Mouse (Mus musculus) urinary bladder, adult 2 months (tissue): Measurements from ENCODE around the gene Satb1. TPM values are rescaled to one million over a fixed set of nuclear protein-coding genes. Genes with fewer than 3 reads are reported as not detected.
A peak's percentile ranks its signal among the peaks of the same experiment; 100 is the strongest.

Experiments used
- DNase-seq: peaks from one replicate; pipeline ENCODE4 v3.0.0; 2022; ENCODE audit warnings: low spot score
- polyA plus RNA-seq: library from polyadenylated mRNA; depleted of rRNA; stranded (reverse); fragments of >200 nt; gene quantifications from 2 replicates; pipeline ENCODE4 v1.2.3, GENCODE M21; 2012

Satb1 gene
- polyA plus RNA-seq, 1 experiment, result 24.1 TPM

DNA sequence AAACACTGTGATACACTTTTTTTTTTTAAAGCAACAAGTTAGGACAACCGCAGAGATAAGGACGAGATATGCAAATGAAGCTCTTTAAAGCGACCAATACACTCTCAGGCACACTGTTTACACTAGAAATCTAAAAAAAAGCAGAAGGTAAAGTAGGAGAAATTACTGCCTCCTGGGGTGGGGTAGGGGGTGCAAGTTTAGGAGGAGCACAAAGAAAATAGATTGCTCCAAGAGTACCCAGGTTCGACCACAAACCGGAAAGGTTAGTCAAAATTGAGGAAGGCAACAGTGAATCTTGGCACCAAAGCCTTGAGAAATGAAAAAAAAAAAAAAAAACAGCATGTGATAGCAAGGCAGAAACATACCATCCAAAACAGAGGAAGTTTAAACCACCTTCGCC lies 18.8 kb downstream of the Satb1 start:
- no peak for DNase-seq

DNA sequence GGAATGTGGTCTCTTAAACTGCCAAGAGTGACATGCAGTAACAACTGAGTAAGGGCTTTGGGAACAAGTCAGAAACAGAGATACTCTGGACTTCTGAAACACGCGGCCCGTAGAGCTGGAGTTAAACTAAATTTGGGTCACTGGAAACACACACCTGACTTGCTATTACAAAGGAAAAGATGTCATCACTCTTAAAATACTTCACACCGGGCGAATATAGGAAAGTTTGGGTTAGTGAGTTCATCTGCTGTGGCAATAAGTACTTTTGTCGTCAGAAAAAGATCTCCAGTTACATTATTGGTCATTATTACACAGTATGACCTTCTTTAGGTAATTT lies 19.3 kb downstream of the Satb1 start:
- no peak for DNase-seq

DNA sequence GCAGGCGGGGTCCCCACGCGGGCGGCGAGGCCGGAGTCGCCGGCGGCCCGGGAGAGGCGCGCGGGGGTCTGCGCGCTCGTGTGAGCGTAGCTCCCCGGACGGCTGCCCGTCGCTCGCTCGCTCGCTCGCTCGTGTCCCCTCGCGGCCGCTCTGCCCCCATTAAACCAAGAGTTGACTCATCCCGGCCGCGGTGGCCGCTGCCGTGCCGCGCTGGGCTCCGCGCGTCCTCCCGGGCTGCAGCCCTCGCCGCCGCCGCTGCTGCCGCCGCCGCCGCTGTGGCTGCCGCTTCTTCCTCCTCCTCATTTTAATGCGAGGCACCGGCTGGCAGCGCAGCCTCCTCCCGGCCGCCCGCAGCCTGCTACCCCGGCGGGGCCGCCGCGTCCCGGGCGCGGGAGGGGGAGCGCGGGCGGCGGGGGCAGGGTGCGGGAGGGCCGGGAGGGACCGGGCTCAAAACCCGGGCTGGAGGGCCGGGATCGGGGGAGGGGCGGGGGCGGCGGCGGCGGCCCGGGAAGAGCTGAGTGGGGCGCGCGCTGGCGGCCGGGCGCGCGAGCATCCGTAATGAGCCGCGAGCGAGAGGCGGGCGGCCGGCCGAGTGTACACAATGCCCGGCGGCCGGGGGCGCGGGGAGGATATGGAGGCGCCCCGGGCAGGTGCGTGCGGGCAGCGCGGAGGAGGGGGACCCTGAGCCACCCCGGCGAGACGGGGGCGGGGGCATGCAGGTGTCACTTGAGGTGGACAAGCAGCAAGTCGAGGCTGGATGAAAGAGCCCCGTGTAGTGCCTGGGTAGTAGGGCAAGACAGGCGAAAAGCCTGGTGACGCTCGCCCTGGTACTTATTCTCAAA lies 19.9 kb downstream of the Satb1 start:
- DNase-seq, result peak; percentile 53

DNA sequence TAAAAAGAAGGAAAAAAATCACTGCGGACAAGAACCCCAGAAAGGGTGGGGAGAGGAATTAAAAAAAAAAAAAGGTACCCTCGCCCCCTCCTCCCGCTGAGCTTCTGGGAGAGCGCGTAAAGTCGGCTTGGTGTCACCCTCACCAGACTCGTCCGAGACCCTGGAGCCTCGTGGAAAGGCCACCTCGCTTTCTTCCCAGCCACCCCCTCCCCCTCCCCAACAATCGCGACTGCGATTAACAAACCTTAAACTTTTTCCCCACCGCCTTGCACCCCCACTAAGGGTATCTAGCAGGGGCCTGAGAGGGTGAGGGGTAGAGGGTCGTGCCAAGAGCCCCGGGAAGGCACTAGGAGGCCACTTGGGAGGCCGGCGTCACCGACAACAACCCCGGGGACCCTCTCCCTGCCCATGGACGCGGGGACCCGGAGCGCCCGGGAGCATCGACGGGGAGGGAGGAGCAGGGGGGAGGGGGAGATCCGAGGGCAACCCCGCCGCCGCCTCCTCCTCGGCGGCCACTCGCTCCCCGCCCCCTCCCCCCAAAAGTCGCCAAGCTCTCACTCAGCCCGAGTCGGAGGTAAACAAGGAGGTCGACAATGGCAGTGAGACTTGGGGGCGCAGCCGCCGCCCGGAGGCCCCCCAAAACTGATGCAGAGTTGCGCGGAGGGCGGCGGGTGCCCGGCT lies 20.7 kb downstream of the Satb1 start:
- peak; percentile 31 for DNase-seq

DNA sequence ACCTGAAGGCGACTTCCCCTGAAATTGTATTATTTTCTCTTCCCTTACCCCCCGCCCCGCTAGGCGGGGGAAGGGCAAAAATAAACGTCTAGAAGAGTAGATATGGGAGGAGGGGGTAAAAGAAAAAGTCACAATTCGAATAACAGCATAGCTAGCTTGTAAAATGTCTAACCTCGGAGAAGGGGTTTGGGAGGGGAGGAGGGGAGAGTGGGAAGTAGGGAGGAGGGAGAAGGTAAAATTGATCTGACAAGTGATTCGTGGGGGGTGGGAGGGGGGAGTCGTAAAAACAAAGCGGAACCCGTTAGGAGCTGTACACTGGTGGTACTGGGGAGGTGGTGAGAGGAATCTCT lies 21.2 kb downstream of the Satb1 start:
- no peak for DNase-seq

DNA sequence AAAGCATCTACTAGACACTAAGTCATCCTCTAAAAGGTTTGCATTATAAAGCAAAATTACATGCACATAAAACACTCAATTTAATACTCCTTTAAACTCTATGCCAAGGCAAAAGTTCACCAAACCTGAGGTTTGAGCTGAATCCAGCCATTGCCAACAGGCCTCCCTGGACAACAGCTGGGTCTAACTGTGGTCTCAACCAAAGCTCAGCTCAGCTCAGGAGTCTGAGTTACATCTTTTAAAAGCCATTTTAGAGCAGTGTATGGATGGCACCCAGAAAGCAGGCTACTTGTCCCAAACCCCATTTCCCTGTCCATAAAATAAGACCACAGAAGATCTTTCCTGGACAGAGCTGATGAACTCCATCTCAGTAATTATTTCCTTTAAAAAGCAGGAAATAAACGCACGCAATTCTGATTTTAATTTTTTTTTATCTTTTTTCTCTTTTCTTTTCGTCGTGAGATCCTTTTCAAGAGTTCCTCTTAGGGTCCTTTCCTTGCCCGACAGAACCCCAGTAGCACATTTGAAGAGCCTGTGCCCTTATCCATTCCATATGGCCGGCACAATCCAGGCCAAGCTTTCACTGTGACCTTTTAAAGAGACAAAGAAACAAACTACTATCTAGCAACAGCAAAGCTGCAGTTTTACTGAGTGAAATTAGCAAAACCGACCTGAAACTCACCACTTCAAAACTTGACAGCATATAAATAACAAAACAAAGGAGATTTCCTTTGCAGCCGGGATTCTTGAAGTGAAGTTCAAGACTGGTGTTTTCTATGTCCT lies 21.8 kb downstream of the Satb1 start:
- no peak for DNase-seq

DNA sequence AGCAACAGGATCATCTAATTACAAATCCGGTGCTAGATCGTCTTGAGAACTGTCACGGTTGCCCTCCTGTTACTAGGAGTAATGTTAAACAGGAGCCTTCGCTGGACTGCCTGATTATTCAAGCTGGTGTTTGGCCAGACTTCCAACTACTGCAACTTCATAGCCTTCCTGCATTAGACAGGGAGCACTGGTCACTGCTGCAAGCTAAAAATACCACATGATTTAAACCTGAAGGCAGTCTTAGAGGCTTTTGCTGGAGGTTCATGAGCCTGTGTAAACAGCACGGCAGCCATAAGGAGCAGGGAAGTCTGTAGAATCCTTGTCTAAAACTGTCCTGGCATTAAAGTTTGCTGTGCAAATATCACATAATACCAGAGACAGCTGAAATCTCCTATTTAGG lies 25.7 kb downstream of the Satb1 start:
- no peak for DNase-seq

DNA sequence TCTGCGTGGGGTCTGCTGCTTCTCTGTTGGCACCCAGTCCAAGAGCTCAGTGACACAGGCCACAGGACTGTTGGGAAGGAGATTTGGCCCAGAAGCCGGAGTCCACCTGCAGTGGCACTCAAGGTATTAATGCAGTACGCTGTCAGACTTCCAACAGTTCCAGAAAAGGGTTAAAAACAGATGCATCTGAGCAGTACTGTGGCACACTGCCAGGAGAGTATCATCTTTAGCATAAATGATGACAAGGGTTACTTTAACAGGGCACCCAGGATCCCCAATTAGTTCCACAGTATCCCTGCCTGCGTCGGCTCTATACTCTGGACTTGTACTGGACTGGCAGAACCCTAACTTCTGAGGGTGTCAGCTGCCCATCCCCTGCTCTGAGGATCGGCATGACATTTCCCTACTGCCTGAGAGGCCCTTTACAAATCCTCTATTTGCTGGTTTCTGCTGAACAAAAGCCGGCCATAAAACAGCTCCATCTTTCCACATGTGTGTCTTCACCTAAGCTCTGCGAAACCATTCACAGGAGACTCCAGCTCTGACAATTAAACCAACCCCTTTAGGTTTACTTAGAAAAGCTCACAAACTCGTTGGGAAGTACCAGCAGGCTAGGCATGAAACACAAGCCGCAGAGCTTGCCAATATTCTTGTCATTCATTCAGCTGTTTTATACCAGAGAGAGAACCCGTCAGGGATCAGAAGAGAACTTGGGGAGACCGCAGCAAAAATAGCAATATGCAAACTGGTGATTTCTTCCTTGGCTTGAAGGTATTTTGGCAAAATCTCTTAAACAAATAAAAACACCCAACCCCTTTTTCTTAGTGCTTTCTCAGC lies 26.7 kb downstream of the Satb1 start:
- no peak for DNase-seq

DNA sequence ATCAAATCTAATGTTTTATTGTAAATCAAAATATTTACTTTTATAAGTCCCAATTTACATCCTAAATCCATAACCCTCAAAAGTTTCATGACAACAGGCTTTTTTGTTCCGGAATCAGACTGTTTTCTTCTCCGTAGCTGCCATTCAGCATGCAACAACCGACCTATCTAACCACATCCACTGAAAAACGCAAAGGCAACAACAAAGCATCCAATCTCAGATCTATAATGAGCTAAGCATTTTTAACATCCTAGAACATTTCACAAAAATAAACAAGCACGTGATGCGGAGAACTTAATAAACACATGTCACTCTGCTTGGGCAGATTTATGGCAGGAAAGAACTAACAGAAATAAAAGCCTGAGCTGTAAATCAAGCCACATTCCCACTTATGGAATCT lies 32.9 kb downstream of the Satb1 start:
- DNase-seq, result no peak

DNA sequence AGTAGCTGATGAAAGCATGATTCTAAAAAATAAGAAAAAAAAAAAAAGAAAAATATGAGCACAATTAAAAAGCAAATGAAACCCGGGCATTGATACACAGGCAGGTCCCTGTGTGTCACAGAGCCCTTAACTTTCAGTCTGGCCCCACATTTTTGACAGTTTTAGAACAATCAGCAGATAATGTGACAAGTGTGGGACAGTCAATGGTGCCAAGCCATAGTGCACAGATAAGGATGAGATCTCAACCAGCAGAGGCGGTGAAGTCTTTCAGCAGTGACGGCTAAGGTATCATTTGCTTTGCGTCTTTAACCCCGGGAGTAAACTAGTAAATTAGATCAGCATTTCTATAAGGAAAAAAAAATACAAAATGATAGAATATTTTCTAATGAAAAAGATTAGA lies 36.6 kb downstream of the Satb1 start:
- no peak for DNase-seq

DNA sequence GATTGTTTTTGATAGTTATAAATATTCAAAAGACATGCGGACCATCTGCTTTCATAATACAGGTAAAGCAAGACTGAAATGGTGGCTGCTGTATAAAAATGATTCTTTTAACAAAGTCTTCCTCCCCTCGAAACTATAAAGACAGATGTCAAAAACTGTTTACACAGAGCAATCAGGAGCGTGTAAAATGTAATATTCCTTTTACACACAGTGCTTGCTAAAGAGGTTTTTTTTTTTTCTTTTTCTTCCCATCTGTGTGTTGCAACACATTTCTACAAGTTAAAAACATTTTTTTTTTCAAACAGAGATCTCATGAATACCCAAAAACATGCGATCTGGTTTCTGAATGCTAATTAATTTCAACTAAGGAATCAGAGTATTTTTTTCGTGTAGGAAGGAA lies 41.9 kb downstream of the Satb1 start:
- DNase-seq, result no peak

DNA sequence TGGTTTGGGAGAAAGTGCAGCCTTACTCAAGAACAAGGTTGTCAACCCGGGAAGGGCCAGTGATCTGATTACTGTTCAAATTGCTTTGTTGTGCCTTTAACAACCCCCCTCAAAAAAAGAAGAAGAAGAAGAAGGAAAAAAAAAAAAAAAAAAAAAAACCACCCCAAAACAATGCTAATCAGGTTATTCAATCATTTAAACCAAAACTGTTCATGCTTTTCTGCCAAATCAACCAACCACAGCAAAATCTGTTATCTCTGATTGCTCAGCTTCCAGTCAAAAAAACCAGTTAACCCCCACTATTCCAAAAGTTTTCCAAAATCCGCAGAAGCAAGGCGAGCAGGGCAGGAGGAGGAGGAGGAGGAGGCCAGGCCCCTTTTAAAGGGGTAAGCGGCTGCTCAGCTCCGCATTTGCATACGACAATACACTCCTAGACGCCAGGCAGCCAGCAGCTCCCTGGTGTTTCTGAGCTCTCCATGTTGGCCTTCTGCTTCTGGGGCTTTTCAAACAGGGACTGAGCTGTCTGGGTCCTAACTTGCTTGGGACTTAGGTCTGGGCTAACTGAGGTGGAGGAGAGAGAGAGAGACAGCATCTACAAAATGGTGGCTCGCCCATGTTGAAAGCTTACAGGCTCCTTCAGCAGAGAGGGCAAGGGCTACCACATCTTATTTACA lies 42.6 kb downstream of the Satb1 start:
- no peak for DNase-seq

DNA sequence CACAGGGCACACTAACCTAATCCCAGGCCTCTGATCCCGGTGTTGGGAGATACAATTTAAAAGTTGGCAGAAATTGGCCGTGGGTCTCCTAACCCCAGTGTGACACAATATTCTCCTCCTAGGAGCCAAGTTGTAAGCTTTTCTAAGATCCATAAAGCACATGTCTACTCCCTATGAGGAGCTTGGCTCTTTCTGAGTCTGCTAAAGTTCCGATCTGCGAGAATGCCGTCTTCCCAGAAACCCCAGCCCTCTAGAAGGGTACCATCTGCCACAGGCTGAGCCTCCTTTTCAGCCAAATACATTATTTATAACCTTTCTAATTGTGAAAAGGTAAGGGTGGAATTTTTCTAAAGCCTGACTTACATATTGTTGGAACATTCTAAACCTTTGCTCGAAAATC lies 43.3 kb downstream of the Satb1 start:
- DNase-seq, result no peak

DNA sequence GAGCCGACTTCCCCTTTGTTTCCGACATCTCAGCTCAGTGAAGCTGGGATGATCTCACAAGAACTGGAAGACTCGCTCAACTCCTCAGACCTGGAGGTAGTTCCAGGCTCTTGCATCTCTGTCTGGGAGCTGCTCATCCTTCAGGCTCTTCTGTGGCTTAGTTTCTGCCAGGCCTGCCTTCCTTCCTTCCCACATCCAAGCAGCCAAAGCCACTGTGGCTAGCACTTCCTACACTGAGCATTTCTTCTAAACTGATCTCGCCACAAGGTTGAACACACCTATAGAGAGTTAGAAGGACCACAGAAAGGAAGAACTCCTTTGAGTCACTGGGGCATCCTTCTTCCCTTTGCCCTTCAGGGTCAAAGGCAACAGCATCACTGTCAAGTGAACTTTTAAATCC lies 44.0 kb downstream of the Satb1 start:
- no peak for DNase-seq

DNA sequence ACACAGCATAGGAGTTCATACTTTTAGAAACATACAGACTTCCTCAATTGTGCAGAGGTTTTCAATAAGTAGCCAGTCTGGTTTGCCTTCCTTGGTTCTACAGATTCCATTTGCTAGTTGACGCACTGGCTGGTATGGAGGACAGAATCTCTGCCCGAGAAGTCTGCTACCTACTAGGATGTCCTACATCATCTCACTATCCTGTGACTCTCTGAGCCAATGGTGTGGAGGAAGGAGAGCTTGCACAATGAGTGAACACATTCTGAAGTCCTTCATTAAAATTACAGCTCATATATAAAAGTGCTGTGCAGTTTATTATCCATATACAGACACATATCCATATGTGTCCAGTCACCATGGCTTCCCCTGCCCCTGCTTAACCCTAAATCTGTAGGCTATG lies 45.1 kb downstream of the Satb1 start:
- no peak for DNase-seq

DNA sequence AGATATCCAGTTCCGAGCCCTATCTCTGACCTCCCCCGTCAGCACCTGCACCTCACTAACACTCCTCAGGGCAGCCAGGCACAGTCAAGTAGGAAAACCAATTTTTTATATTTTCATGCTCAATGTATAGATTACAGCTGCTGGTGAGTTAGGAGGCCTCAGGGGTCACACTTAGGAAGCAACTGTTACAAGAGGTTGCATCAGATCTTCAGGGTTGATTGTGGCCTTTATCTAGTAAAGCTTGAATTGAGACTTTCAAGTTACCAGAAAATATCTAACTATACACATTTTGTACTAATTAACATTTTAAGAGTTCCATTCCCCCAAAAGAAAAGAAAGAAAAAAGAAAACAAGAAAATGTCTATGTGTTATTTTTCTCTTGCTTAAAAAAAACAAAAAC lies 47.0 kb downstream of the Satb1 start:
- DNase-seq, result no peak

DNA sequence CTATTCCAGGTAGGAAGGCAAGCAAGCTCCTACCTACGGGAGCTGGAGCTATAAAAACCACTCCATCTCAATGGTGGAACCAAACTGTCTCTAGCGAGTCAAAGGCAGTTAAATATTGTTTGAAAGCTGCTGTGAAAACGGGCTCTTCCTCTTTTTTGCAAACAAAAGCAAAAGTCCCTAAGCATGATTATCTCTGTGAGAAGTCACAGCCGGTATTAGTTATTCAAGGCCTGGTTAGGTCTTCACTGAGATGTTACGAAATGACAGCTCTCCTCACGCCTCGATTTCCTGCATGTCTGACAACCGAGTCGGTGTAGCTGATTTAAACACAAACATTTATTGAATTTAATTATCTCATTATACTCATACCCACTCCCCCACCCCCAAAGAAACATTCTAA lies 48.2 kb downstream of the Satb1 start:
- DNase-seq, result no peak

DNA sequence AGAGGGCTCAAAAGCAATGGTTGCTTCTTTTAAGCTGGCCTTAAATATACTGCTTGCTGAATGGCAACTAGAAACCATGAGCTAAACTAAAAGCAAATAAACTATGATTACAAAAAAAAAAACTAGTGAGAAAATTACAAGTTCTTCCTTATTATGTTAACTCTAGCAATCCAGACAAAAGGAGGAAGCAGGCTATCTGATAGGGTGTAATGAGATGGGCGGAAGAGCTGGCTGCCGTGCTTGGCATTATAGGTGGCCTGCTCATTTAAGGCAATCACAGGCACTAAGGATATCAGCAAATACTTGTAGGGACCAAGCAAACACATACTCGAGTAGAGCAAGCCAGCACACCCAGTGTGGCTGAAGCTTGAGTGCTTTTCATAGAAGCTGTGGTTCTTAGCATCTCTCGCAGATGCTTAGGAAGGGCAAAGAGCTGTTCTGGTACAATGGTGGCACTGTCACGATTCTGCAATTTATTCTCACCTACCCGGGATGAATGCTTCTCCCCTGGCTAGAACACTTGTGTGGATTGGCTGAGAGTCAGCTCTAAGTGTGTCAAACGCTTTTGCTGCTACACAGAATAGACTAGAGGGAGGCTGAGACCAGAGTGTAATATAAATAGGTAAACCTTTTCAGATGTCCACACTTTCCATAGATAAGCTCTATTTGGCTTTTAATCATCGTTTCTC lies 49.4 kb downstream of the Satb1 start:
- DNase-seq, result no peak

DNA sequence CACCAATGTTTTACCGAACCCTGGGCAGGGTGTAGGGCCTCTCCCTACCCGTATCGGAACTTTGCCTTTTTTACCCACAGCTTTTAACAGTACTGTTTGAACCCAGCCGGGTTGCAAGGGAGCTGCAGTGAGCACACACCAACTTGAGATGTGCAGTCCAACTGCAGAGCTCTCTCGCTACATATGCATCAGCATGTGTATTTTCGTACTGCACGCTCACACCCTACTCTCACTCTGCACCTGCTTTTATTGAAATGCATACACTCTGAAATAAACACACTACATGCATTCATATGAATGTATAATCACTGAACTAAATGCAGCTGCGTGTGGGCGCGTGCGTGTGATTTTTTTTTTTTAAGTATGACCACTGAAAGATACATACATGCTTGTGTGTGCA lies 53.1 kb downstream of the Satb1 start:
- DNase-seq, result no peak

DNA sequence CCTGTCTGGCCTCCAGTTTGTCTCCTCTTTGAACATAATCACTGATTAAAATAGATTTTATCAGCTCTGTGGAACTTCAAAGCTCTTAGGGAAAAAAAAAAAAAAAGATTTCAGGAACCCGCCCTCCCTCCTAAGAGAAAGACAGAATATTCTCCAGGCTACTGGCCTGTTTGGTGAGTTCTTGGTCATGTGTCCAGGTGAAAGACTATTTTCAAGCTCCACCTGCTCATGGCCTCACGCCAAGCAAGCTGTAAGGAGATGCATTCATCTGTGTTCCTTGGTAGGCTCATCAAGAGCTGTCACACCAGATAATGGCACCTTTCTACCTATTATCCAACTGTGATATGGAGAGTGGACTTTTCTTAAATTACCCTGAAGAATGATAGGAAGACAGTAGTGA lies 54.1 kb downstream of the Satb1 start:
- DNase-seq, result no peak

DNA sequence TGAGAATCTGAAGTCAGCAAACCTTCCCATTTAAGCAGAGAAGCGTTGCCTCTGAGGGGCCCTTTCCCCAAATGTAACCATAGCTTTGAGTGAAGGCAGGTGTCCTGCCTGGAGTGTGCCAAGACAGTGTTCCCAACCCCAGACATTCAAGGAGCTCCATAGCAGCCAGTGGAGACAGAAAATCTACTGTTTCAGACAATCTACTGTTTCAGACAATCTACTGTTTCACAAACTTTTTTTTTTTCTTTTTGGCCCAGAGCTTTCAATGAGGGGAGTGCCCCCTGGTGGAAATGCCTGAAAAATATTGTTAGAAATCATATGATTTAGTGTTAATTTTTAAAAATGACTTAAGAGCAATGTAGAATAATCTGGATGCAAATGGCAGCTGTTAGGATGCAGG lies 55.3 kb downstream of the Satb1 start:
- DNase-seq, result no peak
